Mouse (Mus musculus): ENCODE results near the gene Epop. TPM values are rescaled to one million over a fixed set of nuclear protein-coding genes. Genes with fewer than 3 reads are reported as not detected.

Epop gene
- polyA plus RNA-seq, 1 experiment = 2.5 TPM

- H3K4me3 ChIP-seq (ENCODE audit: insufficient read depth, low read length) = no peak overlapping the region
- no peak overlapping the region for H3K27ac ChIP-seq (ENCODE audit: insufficient read depth, low read depth, low read length)
- H3K4me1 ChIP-seq (ENCODE audit: control insufficient read depth, insufficient read depth, low read length) = peaks cover 7% of the 10 kb centered on the region; the same call in 1 of the 2 replicates
- TF ChIP-seq POLR2A (IDR thresholded peaks at IDR 0.05; ENCODE audit: borderline replicate concordance, low read depth, low read length) (no peak), CTCF (IDR thresholded peaks at IDR 0.05; ENCODE audit: low read depth, low read length) (peak; percentile 83)
These were observed 2.4 kb upstream of the Epop start for GRCm38 (mm10) chr11:97631938-97632337.

GRCm38 (mm10) chr11:97631500-97631899, 2.0 kb upstream of the Epop start:
- peaks cover 7% of the 10 kb centered on the region; the same call in 1 of the 2 replicates for H3K4me1 ChIP-seq (ENCODE audit: control insufficient read depth, insufficient read depth, low read length)
- no peak overlapping the region for H3K4me3 ChIP-seq (ENCODE audit: insufficient read depth, low read length)
- H3K27ac ChIP-seq (ENCODE audit: insufficient read depth, low read depth, low read length) = no peak overlapping the region
- no peak for TF ChIP-seq POLR2A (IDR thresholded peaks at IDR 0.05; ENCODE audit: borderline replicate concordance, low read depth, low read length)
- TF ChIP-seq CTCF (IDR thresholded peaks at IDR 0.05; ENCODE audit: low read depth, low read length) = no peak

- no peak for TF ChIP-seq CTCF (IDR thresholded peaks at IDR 0.05; ENCODE audit: low read depth, low read length)
- no peak for TF ChIP-seq POLR2A (IDR thresholded peaks at IDR 0.05; ENCODE audit: borderline replicate concordance, low read depth, low read length)
- Histone ChIP-seq H3K27ac (ENCODE audit: insufficient read depth, low read depth, low read length) (no peak overlapping the region), H3K4me1 (ENCODE audit: control insufficient read depth, insufficient read depth, low read length) (peaks cover 7% of the 10 kb centered on the region; the same call in 1 of the 2 replicates), H3K4me3 (ENCODE audit: insufficient read depth, low read length) (no peak overlapping the region)
These were observed 1.5 kb upstream of the Epop start for GRCm38 (mm10) chr11:97631046-97631445.

GRCm38 (mm10) chr11:97628568-97629518, 659 bp downstream of the Epop start:
- TF ChIP-seq POLR2A (IDR thresholded peaks at IDR 0.05; ENCODE audit: borderline replicate concordance, low read depth, low read length) (no peak), CTCF (IDR thresholded peaks at IDR 0.05; ENCODE audit: low read depth, low read length) (no peak)
- no peak overlapping the region for H3K27ac ChIP-seq (ENCODE audit: insufficient read depth, low read depth, low read length)
- H3K4me1 ChIP-seq (ENCODE audit: control insufficient read depth, insufficient read depth, low read length) = peaks cover 7% of the 10 kb centered on the region; the same call in 1 of the 2 replicates
- peak overlapping the region; percentile 72 for H3K4me3 ChIP-seq (ENCODE audit: insufficient read depth, low read length)

GRCm38 (mm10) chr11:97628303-97628567, 1.3 kb downstream of the Epop start:
- TF ChIP-seq POLR2A (IDR thresholded peaks at IDR 0.05; ENCODE audit: borderline replicate concordance, low read depth, low read length) (no peak), CTCF (IDR thresholded peaks at IDR 0.05; ENCODE audit: low read depth, low read length) (no peak)
- Histone ChIP-seq H3K4me1 (ENCODE audit: control insufficient read depth, insufficient read depth, low read length) (peaks cover 7% of the 10 kb centered on the region; the same call in 1 of the 2 replicates), H3K4me3 (ENCODE audit: insufficient read depth, low read length) (peak overlapping the region; percentile 72; the same call in 1 of the 2 replicates), H3K27ac (ENCODE audit: insufficient read depth, low read depth, low read length) (no peak overlapping the region)

- TF ChIP-seq CTCF (IDR thresholded peaks at IDR 0.05; ENCODE audit: low read depth, low read length) = no peak
- TF ChIP-seq POLR2A (IDR thresholded peaks at IDR 0.05; ENCODE audit: borderline replicate concordance, low read depth, low read length) = no peak
- Histone ChIP-seq H3K4me1 (ENCODE audit: control insufficient read depth, insufficient read depth, low read length) (peaks cover 7% of the 10 kb centered on the region; the same call in 1 of the 2 replicates), H3K4me3 (ENCODE audit: insufficient read depth, low read length) (no peak overlapping the region), H3K27ac (ENCODE audit: insufficient read depth, low read depth, low read length) (no peak overlapping the region)
These were observed 1.8 kb downstream of the Epop start for GRCm38 (mm10) chr11:97627556-97628302.

GRCm38 (mm10) chr11:97626850-97627249, 2.7 kb downstream of the Epop start:
- no peak for TF ChIP-seq POLR2A (IDR thresholded peaks at IDR 0.05; ENCODE audit: borderline replicate concordance, low read depth, low read length)
- TF ChIP-seq CTCF (IDR thresholded peaks at IDR 0.05; ENCODE audit: low read depth, low read length) = no peak
- Histone ChIP-seq H3K27ac (ENCODE audit: insufficient read depth, low read depth, low read length) (no peak overlapping the region), H3K4me1 (ENCODE audit: control insufficient read depth, insufficient read depth, low read length) (peaks cover 7% of the 10 kb centered on the region; the same call in 1 of the 2 replicates), H3K4me3 (ENCODE audit: insufficient read depth, low read length) (no peak overlapping the region)

- TF ChIP-seq POLR2A (IDR thresholded peaks at IDR 0.05; ENCODE audit: borderline replicate concordance, low read depth, low read length) = no peak
- TF ChIP-seq CTCF (IDR thresholded peaks at IDR 0.05; ENCODE audit: low read depth, low read length) = no peak
- H3K4me3 ChIP-seq (ENCODE audit: insufficient read depth, low read length) = no peak overlapping the region
- H3K4me1 ChIP-seq (ENCODE audit: control insufficient read depth, insufficient read depth, low read length) = peaks cover 7% of the 10 kb centered on the region; the same call in 1 of the 2 replicates
- no peak overlapping the region for H3K27ac ChIP-seq (ENCODE audit: insufficient read depth, low read depth, low read length)
These were observed 3.1 kb downstream of the Epop start for GRCm38 (mm10) chr11:97626431-97626830.

GRCm38 (mm10) chr11:97625551-97625950, 4.0 kb downstream of the Epop start:
- H3K27ac ChIP-seq (ENCODE audit: insufficient read depth, low read depth, low read length) = no peak overlapping the region
- no peak for TF ChIP-seq POLR2A (IDR thresholded peaks at IDR 0.05; ENCODE audit: borderline replicate concordance, low read depth, low read length)
- TF ChIP-seq CTCF (IDR thresholded peaks at IDR 0.05; ENCODE audit: low read depth, low read length) = no peak
- H3K4me1 ChIP-seq (ENCODE audit: control insufficient read depth, insufficient read depth, low read length) = peaks cover 6% of the 10 kb centered on the region; the same call in 1 of the 2 replicates
- H3K4me3 ChIP-seq (ENCODE audit: insufficient read depth, low read length) = no peak overlapping the region

Data from bone marrow macrophage, adult 2 months (primary cell).